ENCODE assay signal across 11 mouse cellular contexts in genomic region chr3:68794380-68795014, GRCm38 (mm10).
DNase-seq lines count a peak whose midpoint lies in the region; ATAC-seq and TF ChIP-seq lines count a peak whose summit lies in the region.
"Had no signal": no experiment of that assay in that cellular context is flagged by ENCODE, and none has a peak within 500 bp of the region (broad histone marks: within the 10 kb centered on the region; RNA-seq: fewer than 3 reads in every experiment).

No protein-coding gene starts in this region.

- no peaks in the 10 kb centered on the region for H3K4me1 ChIP-seq in lung, postnatal 0 days (ENCODE audit: insufficient read depth, low read depth, low read length)
- peaks cover 9% of the 10 kb centered on the region for H3K4me1 ChIP-seq in hindbrain, embryonic 13.5 days (replicated peaks)
- no peaks in the 10 kb centered on the region for H3K4me1 ChIP-seq in midbrain, postnatal 0 days (ENCODE audit: insufficient read depth, low read length)
- H3K4me1 ChIP-seq: embryonic facial prominence, embryonic 15.5 days; stomach, embryonic 15.5 days had no signal

- H3K27me3 ChIP-seq in lung, postnatal 0 days (replicated peaks; ENCODE audit: insufficient read depth, low read length): no peaks in the 10 kb centered on the region
- no peaks in the 10 kb centered on the region for H3K27me3 ChIP-seq in hindbrain, embryonic 13.5 days
- no peaks in the 10 kb centered on the region for H3K27me3 ChIP-seq in midbrain, postnatal 0 days (ENCODE audit: insufficient read depth, low read length)
- H3K27me3 ChIP-seq: embryonic facial prominence, embryonic 15.5 days; neural tube, embryonic 12.5 days; stomach, embryonic 15.5 days had no signal

- intact Hi-C loops in gastrocnemius, postnatal 14 days (cut with DNase I; ENCODE audit: low total_unique reads): no loop called here

- no peak overlapping the region for H3K4me2 ChIP-seq in lung, postnatal 0 days (replicated peaks; ENCODE audit: low read depth, low read length)
- H3K4me2 ChIP-seq in hindbrain, embryonic 13.5 days: no peak overlapping the region
- H3K4me2 ChIP-seq in midbrain, postnatal 0 days (ENCODE audit: low read depth, low read length, poor library complexity, severe bottlenecking): no peak overlapping the region
- H3K4me2 ChIP-seq: embryonic facial prominence, embryonic 15.5 days; neural tube, embryonic 12.5 days; stomach, embryonic 15.5 days had no signal

- 17% methylated on average over 4 of the region's 4 CpGs for WGBS in lung, postnatal 0 days
- 48% methylated on average over 4 of the region's 4 CpGs for WGBS in hindbrain, embryonic 13.5 days
- WGBS in midbrain, postnatal 0 days: 38% methylated on average over 4 of the region's 4 CpGs

- no peaks in the 10 kb centered on the region for H3K9me3 ChIP-seq in lung, postnatal 0 days (ENCODE audit: low read length)
- no peaks in the 10 kb centered on the region for H3K9me3 ChIP-seq in hindbrain, embryonic 13.5 days
- no peaks in the 10 kb centered on the region for H3K9me3 ChIP-seq in midbrain, postnatal 0 days (ENCODE audit: low read length)
- H3K9me3 ChIP-seq: embryonic facial prominence, embryonic 15.5 days; neural tube, embryonic 12.5 days; stomach, embryonic 15.5 days had no signal

- no peak for TF ChIP-seq EP300 in lung, postnatal 0 days (IDR thresholded peaks at IDR 0.05)

- H3K4me3 ChIP-seq in lung, postnatal 0 days (ENCODE audit: low read depth, low read length): no peak overlapping the region
- H3K4me3 ChIP-seq in hindbrain, embryonic 13.5 days: no peak overlapping the region
- no peak overlapping the region for H3K4me3 ChIP-seq in midbrain, postnatal 0 days (ENCODE audit: low read depth, low read length)
- H3K4me3 ChIP-seq: embryonic facial prominence, embryonic 15.5 days; neural tube, embryonic 12.5 days; stomach, embryonic 15.5 days had no signal

- H3K27ac ChIP-seq in lung, postnatal 0 days (ENCODE audit: low read length): no peak overlapping the region
- peak overlapping the region; percentile 75 for H3K27ac ChIP-seq in hindbrain, embryonic 13.5 days
- H3K27ac ChIP-seq in midbrain, postnatal 0 days (ENCODE audit: low read depth, low read length): peak overlapping the region; percentile 63
- H3K27ac ChIP-seq: embryonic facial prominence, embryonic 15.5 days; neural tube, embryonic 12.5 days; stomach, embryonic 15.5 days had no signal

- no peak overlapping the region for H3K9ac ChIP-seq in lung, postnatal 0 days (replicated peaks; ENCODE audit: low read depth)
- 0 out of 2 replicates have a peak overlapping the region, but pooled peaks have one; percentile 2 for H3K9ac ChIP-seq in hindbrain, embryonic 13.5 days
- H3K9ac ChIP-seq in midbrain, postnatal 0 days (replicated peaks; ENCODE audit: low read length, poor library complexity, severe bottlenecking): no peak overlapping the region
- H3K9ac ChIP-seq: embryonic facial prominence, embryonic 15.5 days; neural tube, embryonic 12.5 days; stomach, embryonic 15.5 days had no signal

- peak; percentile 61 for DNase-seq in lung, postnatal 0 days (ENCODE audit: low spot score)
- DNase-seq in lung, postnatal 4 days: no peak
- peak; percentile 46 for DNase-seq in midbrain, postnatal 0 days (ENCODE audit: low spot score)
- DNase-seq in gastrocnemius, postnatal 14 days: no peak
- no peak for DNase-seq in gastrocnemius, postnatal 4 days (ENCODE audit: low spot score in 2 of 2)
- no peak for DNase-seq in cerebellum, adult 11-12 months

- H3K36me3 ChIP-seq in lung, postnatal 0 days (ENCODE audit: insufficient read depth, low read length): no peaks in the 10 kb centered on the region
- H3K36me3 ChIP-seq in hindbrain, embryonic 13.5 days: no peaks in the 10 kb centered on the region
- H3K36me3 ChIP-seq in midbrain, postnatal 0 days (ENCODE audit: insufficient read depth, low read length): no peaks in the 10 kb centered on the region
- H3K36me3 ChIP-seq: embryonic facial prominence, embryonic 15.5 days; neural tube, embryonic 12.5 days; stomach, embryonic 15.5 days had no signal

- peak; percentile 57 for ATAC-seq in lung, postnatal 0 days
- peak; percentile 49 for ATAC-seq in activated CD4-positive, CD25-positive, alpha-beta regulatory T cell, adult 4 months
- ATAC-seq in hindbrain, embryonic 13.5 days (ENCODE audit: low FRiP score): no peak; the same call in 1 of the 2 replicates
- peak; percentile 81 for ATAC-seq in midbrain, postnatal 0 days (ENCODE audit: low FRiP score)

- no peak for TF ChIP-seq CTCF in lung, postnatal 0 days (IDR thresholded peaks at IDR 0.05)
- no peak for TF ChIP-seq CTCF in midbrain, postnatal 0 days (IDR thresholded peaks at IDR 0.05)

Comparison
In these comparisons a context has a peak if more than half of its experiments do, and no peak if none do; other contexts are left out.
1. DNase-seq: peak in lung, postnatal 0 days (single experiment) and midbrain, postnatal 0 days (single experiment); none in lung, postnatal 4 days (0 of 2), gastrocnemius, postnatal 14 days (single experiment), gastrocnemius, postnatal 4 days (0 of 2) and cerebellum, adult 11-12 months (single experiment).